Mouse (Mus musculus): ENCODE measurements around the gene Mamdc4.

The Mamdc4 gene

GRCm38 (mm10) chr2:25574579-25575431 is at the start of gene Mamdc4, which contains the start of gene Phpt1:
TSS of gene Mamdc4 (minus strand) at chr2:25574845.
TSS of gene Phpt1 (minus strand) at chr2:25575224.
- DNase-seq (ENCODE audit: low read depth, low spot score), result peak; percentile 98

GRCm38 (mm10) chr2:25621229-25622200 is 46.9 kb upstream of the Mamdc4 start, which contains the start of gene Tmem141:
TSS of gene Tmem141 (minus strand) at chr2:25622005.
- peak; percentile 69 for DNase-seq (ENCODE audit: low read depth, low spot score)

- no peak for DNase-seq (ENCODE audit: low read depth, low spot score)
Observed at GRCm38 (mm10) chr2:25620852-25621228, 46.2 kb upstream of the Mamdc4 start.

- DNase-seq (ENCODE audit: low read depth, low spot score), result no peak
Observed at GRCm38 (mm10) chr2:25620386-25620785, 45.7 kb upstream of the Mamdc4 start.

GRCm38 (mm10) chr2:25617578-25617977 is 42.9 kb upstream of the Mamdc4 start, which contains the start of gene Ccdc183:
TSS of gene Ccdc183 (minus strand) at chr2:25617678.
- DNase-seq (ENCODE audit: low read depth, low spot score), result no peak

- no peak for DNase-seq (ENCODE audit: low read depth, low spot score)
Observed at GRCm38 (mm10) chr2:25616398-25616797, 41.8 kb upstream of the Mamdc4 start.

GRCm38 (mm10) chr2:25608671-25609070 is 34.0 kb upstream of the Mamdc4 start:
- no peak for DNase-seq (ENCODE audit: low read depth, low spot score)

GRCm38 (mm10) chr2:25607761-25608622 is 33.3 kb upstream of the Mamdc4 start, which contains the start of gene Rabl6:
TSS of gene Rabl6 (minus strand) at chr2:25608521.
- DNase-seq (ENCODE audit: low read depth, low spot score), result peak; percentile 80

GRCm38 (mm10) chr2:25602526-25602925 is 27.9 kb upstream of the Mamdc4 start:
- no peak for DNase-seq (ENCODE audit: low read depth, low spot score)

GRCm38 (mm10) chr2:25600037-25600436 is 25.4 kb upstream of the Mamdc4 start:
- no peak for DNase-seq (ENCODE audit: low read depth, low spot score)

GRCm38 (mm10) chr2:25598749-25599148 is 24.1 kb upstream of the Mamdc4 start:
- no peak for DNase-seq (ENCODE audit: low read depth, low spot score)

GRCm38 (mm10) chr2:25596765-25597510 is 22.3 kb upstream of the Mamdc4 start:
- DNase-seq (ENCODE audit: low read depth, low spot score), result no peak

GRCm38 (mm10) chr2:25591863-25592262 is 17.2 kb upstream of the Mamdc4 start:
- no peak for DNase-seq (ENCODE audit: low read depth, low spot score)

GRCm38 (mm10) chr2:25588227-25588907 is 13.7 kb upstream of the Mamdc4 start:
- DNase-seq (ENCODE audit: low read depth, low spot score), result no peak

GRCm38 (mm10) chr2:25587290-25587689 is 12.6 kb upstream of the Mamdc4 start:
- DNase-seq (ENCODE audit: low read depth, low spot score), result no peak

- no peak for DNase-seq (ENCODE audit: low read depth, low spot score)
Observed at GRCm38 (mm10) chr2:25585601-25586000, 11.0 kb upstream of the Mamdc4 start.

GRCm38 (mm10) chr2:25584856-25585255 is 10.2 kb upstream of the Mamdc4 start:
- DNase-seq (ENCODE audit: low read depth, low spot score), result no peak

GRCm38 (mm10) chr2:25584152-25584551 is 9.5 kb upstream of the Mamdc4 start:
- no peak for DNase-seq (ENCODE audit: low read depth, low spot score)

GRCm38 (mm10) chr2:25583571-25583970 is 8.9 kb upstream of the Mamdc4 start:
- no peak for DNase-seq (ENCODE audit: low read depth, low spot score)

- no peak for DNase-seq (ENCODE audit: low read depth, low spot score)
Observed at GRCm38 (mm10) chr2:25583120-25583481, 8.5 kb upstream of the Mamdc4 start.
